Mouse (Mus musculus) natural killer cell, adult 2 months (primary cell): Measurements from ENCODE around the gene Olfr715b.
"Not testable (repeated sequence)": the region's sequence is repeated elsewhere in the genome, so short reads cannot be mapped to it uniquely, and the experiment has no call there.

Experiments used
- DNase-seq, 2 experiments: peaks; one replicate each; pipeline ENCODE4 v3.0.0; 2022; ENCODE audit warnings: low spot score in 2 of 2

Gene Olfr715b

GRCm38 (mm10) chr7:107110269-107110668, at the start of gene Olfr715b:
Gene Olfr715b (minus strand): TSS chr7:107110369.
- DNase-seq, result not testable (repeated sequence)

- DNase-seq, result not testable (repeated sequence)
Observed at GRCm38 (mm10) chr7:107138027-107138426, 27.9 kb upstream of the Olfr715b start, which contains the start of gene Olfr716. Gene Olfr716 (plus strand): TSS chr7:107138327.

GRCm38 (mm10) chr7:107130983-107131382, 20.8 kb upstream of the Olfr715b start, which contains the start of gene Olfr715:
Gene Olfr715 (minus strand): TSS chr7:107131083.
- DNase-seq, result not testable (repeated sequence)

- DNase-seq, result no peak
Observed at GRCm38 (mm10) chr7:107092920-107093319, 17.2 kb downstream of the Olfr715b start, which contains the start of gene Olfr17. Gene Olfr17 (plus strand): TSS chr7:107093220.

GRCm38 (mm10) chr7:107070681-107071080, 39.5 kb downstream of the Olfr715b start, which contains the start of gene Olfr714:
Gene Olfr714 (plus strand): TSS chr7:107070981.
- DNase-seq, result no peak
